Mouse (Mus musculus) hindbrain, embryonic 14.5 days (tissue): Measurements from ENCODE around the gene Galnt4. TPM values are rescaled to one million over a fixed set of nuclear protein-coding genes. Genes with fewer than 3 reads are reported as not detected.

Experiments
- ATAC-seq: fragments of 200-750 bp; cut with Nextera tagmentation; 2 replicates; pipeline ENCODE4 v1.8.0; 2017; ENCODE audit warnings: moderate number of reproducible peaks, mild to moderate bottlenecking, moderate TSS enrichment, moderate library complexity; ENCODE audit not compliant: low FRiP score
- DNase-seq: peaks from one replicate; pipeline ENCODE4 v3.0.0-alpha.2; 2015; ENCODE audit warnings: low spot score
- H3K27ac ChIP-seq: fragments of 300-500 bp; sonication (generic); 2 replicates; pipeline ENCODE4 v1.5.1; 2014; ENCODE audit warnings: mild to moderate bottlenecking, moderate library complexity
- H3K27me3 ChIP-seq: fragments of 300-500 bp; sonication (generic); 2 replicates; pipeline ENCODE4 v1.6.1; 2014; ENCODE audit warnings: mild to moderate bottlenecking, low read length, mixed read lengths; ENCODE audit not compliant: control insufficient read depth, insufficient read depth
- H3K36me3 ChIP-seq: fragments of 300-500 bp; sonication (generic); replicated peaks from 2 replicates; pipeline ENCODE4 v1.6.1; 2014; ENCODE audit not compliant: control insufficient read depth, insufficient read depth
- H3K4me1 ChIP-seq: fragments of 300-500 bp; sonication (generic); replicated peaks from 2 replicates; pipeline ENCODE4 v1.6.1; 2014; ENCODE audit warnings: antibody characterized with exemption, low read length, mixed read lengths; ENCODE audit not compliant: control insufficient read depth, insufficient read depth
- H3K4me2 ChIP-seq: fragments of 300-500 bp; sonication (generic); replicated peaks from 2 replicates; pipeline ENCODE4 v1.6.1; 2014; ENCODE audit warnings: mild to moderate bottlenecking, moderate library complexity
- H3K4me3 ChIP-seq: fragments of 300-500 bp; sonication (generic); replicated peaks from 2 replicates; pipeline ENCODE4 v1.5.1; 2014; ENCODE audit warnings: mild to moderate bottlenecking, low read length
- H3K9ac ChIP-seq: fragments of 300-500 bp; sonication (generic); 2 replicates; pipeline ENCODE4 v1.6.1; 2014
- H3K9me3 ChIP-seq: fragments of 300-500 bp; sonication (generic); 2 replicates; pipeline ENCODE4 v1.6.1; 2016; ENCODE audit warnings: low read length; ENCODE audit not compliant: control insufficient read depth
- WGBS: fragments of 180-500 bp; shearing (Covaris S2); extraction: QIAGEN DNeasy Blood & Tissue Kit; methylation state at CpG from one replicate; pipeline ENCODE4 v1.1.7; 2014; 5-methylcytosine and 5-hydroxymethylcytosine counted together
- polyA plus RNA-seq: library from polyadenylated mRNA; unstranded; fragments of >200 nt; fragmentation: Nextera tagmentation; extraction: Ambion mirVana; gene quantifications from 2 replicates; pipeline ENCODE4 v1.2.1, GENCODE M21; 2014

Galnt4 gene
- polyA plus RNA-seq, result 4.5 and 4.7 TPM in 2 replicates

DNA sequence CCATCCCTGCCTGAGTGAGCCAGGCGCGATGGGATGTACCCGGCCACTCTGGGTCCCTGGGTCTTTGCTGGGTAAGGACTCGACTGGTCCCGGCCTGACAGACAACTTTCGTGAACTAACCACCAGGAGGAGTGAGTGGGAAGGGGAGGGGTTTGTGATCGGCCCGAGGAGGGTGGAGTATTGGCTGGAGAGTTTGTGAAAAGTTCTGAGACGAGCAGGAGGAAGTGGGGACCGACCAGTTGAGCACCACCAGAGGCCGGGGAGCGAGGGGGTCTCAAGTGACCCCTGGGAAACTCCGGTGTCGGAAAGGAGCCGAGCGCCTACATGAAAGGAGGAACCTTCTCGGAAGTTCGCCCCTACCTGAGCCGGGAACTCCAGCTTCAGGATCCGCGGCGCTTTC, at the start of gene Galnt4:
TSS of gene Galnt4 (plus strand) at position 196 of the 400 bp plus-strand sequence.
- Histone ChIP-seq H3K9ac (peak within 1 kb of the TSS; percentile 96), H3K4me1 (peaks cover 17% of the 10 kb centered on the region), H3K27me3 (no peaks in the 10 kb centered on the region), H3K4me3 (peak within 1 kb of the TSS; percentile 98), H3K27ac (peak within 1 kb of the TSS; percentile 93), H3K9me3 (no peaks in the 10 kb centered on the region), H3K4me2 (peak within 1 kb of the TSS; percentile 91), H3K36me3 (peaks cover 19% of the 10 kb centered on the region)
- ATAC-seq, result peak; percentile 71
- peak; percentile 67 for DNase-seq
- WGBS, result 0% methylated on average over 22 of the region's 22 CpGs

DNA sequence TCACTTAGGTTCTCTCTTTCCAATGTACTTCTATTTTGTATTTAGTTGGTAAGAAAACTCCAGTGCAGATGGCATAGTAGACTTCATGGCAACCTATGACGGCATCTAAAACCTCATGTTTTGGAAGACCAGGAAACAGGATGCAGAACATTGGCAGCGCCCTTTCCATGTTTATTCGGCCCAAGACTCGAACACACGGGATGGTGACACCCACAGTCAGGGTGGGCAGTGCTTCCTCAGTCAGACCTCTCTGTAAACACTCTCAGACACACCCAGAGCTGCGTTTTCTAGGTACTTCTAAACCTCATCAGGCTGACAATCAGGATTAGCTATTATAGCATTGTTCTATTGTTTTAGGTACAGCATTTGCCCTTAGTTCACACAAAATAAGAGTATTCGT, 47.4 kb upstream of the Galnt4 start:
- Histone ChIP-seq H3K36me3 (no peaks in the 10 kb centered on the region), H3K4me3 (no peak overlapping the region), H3K27me3 (no peaks in the 10 kb centered on the region), H3K4me1 (no peaks in the 10 kb centered on the region), H3K4me2 (no peak overlapping the region), H3K27ac (no peak overlapping the region), H3K9ac (no peak overlapping the region), H3K9me3 (no peaks in the 10 kb centered on the region)
- ATAC-seq (no peak), DNase-seq (no peak)
- 89% methylated on average over 7 of the region's 7 CpGs for WGBS

DNA sequence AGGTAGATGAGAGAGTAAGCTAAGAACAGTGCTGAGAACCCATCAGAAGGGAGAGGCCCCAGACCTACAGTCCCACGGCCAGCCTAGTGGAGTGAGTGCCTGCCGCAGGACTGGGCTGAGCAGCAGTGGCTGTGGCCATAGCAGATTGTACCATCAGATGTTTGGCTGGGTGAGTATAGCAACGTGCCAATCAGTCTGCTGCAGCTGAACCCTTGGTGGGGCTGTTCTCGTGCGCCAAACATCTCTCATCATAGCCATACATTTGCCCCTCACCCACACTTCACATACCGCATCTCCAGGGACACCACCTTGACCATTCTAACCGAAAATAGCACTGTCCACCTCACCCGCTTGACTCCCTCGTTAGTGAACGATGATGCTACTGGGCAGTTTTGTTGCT, 46.5 kb upstream of the Galnt4 start:
- ATAC-seq (no peak), DNase-seq (no peak)
- Histone ChIP-seq H3K4me1 (no peaks in the 10 kb centered on the region), H3K9me3 (no peaks in the 10 kb centered on the region), H3K9ac (no peak overlapping the region), H3K4me3 (no peak overlapping the region), H3K4me2 (no peak overlapping the region), H3K27me3 (no peaks in the 10 kb centered on the region), H3K36me3 (no peaks in the 10 kb centered on the region), H3K27ac (no peak overlapping the region)
- WGBS, result 92% methylated on average over 10 of the region's 10 CpGs

DNA sequence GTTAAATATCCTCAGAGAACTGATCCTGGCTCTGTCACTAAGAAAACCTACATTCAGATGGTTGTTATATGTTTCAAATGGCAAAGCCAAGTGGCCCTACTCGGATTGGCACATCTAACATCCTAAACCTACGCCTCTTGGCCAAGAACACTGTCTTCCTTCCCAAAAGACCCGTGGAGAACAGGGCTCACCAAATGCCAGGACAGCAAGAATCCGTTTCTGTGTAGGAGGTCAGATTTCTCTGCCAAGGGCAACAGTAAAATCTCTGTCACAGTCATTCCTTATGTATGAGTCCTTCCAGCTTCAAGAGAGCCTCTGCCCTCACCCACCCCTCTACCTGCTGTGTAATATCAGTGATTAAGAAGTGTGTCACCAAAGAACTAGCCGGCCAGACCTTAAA, 45.4 kb upstream of the Galnt4 start:
- H3K4me3 ChIP-seq, result no peak overlapping the region
- H3K4me2 ChIP-seq, result no peak overlapping the region
- no peak for ATAC-seq
- no peaks in the 10 kb centered on the region for H3K9me3 ChIP-seq
- no peaks in the 10 kb centered on the region for H3K27me3 ChIP-seq
- no peak overlapping the region for H3K9ac ChIP-seq
- H3K27ac ChIP-seq, result no peak overlapping the region
- H3K36me3 ChIP-seq, result no peaks in the 10 kb centered on the region
- 84% methylated on average over 5 of the region's 5 CpGs for WGBS
- H3K4me1 ChIP-seq, result no peaks in the 10 kb centered on the region
- DNase-seq, result no peak

DNA sequence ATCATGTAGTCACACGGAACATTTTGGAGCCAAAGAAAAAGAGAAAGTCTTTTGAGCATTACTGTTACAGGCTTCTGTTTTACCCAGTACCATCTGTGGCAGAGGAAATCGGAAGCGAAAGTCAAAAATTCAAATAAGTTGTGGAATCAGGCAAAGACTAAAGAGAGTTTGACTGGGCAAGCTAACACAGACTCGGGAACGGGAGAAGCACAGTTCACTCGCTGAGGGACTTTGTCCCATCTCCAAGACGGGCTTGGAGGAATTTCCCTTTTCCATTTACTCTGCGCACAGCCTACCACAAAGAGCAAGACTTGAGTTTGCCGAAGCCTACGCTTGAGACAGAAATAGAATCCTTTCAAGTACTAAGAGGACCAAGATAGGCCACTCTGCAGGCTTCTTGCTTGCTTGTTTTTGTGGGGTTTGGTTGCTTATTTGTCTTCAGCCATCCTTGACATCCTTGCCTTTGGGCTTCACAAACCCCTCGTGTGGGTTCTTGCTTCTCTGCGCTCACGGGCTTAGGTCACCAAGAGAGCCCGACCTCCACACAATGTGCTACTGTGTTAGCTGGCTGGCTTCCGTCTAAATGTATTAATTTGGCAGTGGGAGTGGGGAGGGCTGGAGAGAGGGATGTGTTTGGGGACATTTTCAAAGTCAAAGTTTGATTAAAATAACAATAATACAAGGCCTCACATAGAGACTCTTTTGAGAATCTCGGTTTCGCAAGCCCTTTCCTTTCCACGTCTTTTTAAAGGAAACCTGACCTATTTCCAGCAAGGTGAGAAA, 31.7 kb upstream of the Galnt4 start:
- no peak overlapping the region for H3K4me3 ChIP-seq
- no peaks in the 10 kb centered on the region for H3K27me3 ChIP-seq
- H3K36me3 ChIP-seq, result no peaks in the 10 kb centered on the region
- H3K9ac ChIP-seq, result no peak overlapping the region
- H3K4me1 ChIP-seq, result no peaks in the 10 kb centered on the region
- no peak overlapping the region for H3K27ac ChIP-seq
- no peak for DNase-seq
- no peak overlapping the region for H3K4me2 ChIP-seq
- WGBS, result 75% methylated on average over 18 of the region's 18 CpGs
- no peak for ATAC-seq
- H3K9me3 ChIP-seq, result no peaks in the 10 kb centered on the region

DNA sequence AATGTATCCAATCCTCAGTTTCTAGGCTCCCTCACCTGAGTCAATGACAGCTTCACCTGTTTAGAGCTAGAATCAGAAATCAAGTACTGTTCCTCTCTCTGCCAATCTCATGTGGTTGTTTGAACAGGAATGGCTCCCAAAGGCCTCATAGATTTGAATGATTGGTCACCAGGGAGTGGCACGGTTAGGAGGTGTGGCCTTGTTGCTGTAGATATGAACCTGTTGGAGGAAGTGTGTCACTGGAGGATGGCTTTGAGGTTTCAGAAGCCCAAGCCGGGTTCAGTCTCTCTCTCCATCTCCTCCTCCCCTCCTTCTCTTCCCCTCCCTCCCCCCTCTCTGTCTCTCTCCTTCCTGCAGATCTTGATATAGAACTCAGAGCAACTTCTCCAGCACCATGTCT, 29.3 kb upstream of the Galnt4 start:
- Histone ChIP-seq H3K36me3 (no peaks in the 10 kb centered on the region), H3K27ac (no peak overlapping the region), H3K4me3 (no peak overlapping the region), H3K9me3 (no peaks in the 10 kb centered on the region), H3K27me3 (no peaks in the 10 kb centered on the region), H3K4me2 (no peak overlapping the region), H3K9ac (no peak overlapping the region), H3K4me1 (no peaks in the 10 kb centered on the region)
- WGBS, result 98% methylated on average over 2 of the region's 2 CpGs
- DNase-seq (no peak), ATAC-seq (no peak)

DNA sequence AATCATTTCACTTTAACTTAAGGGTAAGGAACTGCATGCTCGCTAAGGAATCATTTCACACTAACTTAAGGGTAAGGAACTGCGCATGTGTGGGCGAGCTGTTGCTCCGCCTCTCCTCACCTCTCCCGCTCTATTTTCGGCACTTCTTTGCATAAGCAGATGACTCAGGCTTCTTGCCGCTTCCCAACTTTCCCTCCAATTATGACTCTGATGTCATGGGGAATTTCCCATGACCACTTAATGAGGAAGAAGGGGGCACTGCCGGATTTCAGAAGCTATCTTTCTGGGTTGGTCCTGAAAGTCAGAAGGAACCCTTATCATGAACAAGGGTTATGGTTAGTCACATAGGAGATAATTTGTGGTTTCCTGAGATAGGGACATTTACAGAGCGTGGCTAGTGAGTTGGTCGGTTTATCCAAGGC, 26.4 kb upstream of the Galnt4 start:
- WGBS, result 87% methylated on average over 10 of the region's 10 CpGs
- H3K4me1 ChIP-seq, result no peaks in the 10 kb centered on the region
- no peak overlapping the region for H3K9ac ChIP-seq
- DNase-seq, result no peak
- H3K27me3 ChIP-seq, result no peaks in the 10 kb centered on the region
- H3K4me3 ChIP-seq, result no peak overlapping the region
- no peak overlapping the region for H3K27ac ChIP-seq
- no peak for ATAC-seq
- no peak overlapping the region for H3K4me2 ChIP-seq
- no peaks in the 10 kb centered on the region for H3K36me3 ChIP-seq
- H3K9me3 ChIP-seq, result no peaks in the 10 kb centered on the region

DNA sequence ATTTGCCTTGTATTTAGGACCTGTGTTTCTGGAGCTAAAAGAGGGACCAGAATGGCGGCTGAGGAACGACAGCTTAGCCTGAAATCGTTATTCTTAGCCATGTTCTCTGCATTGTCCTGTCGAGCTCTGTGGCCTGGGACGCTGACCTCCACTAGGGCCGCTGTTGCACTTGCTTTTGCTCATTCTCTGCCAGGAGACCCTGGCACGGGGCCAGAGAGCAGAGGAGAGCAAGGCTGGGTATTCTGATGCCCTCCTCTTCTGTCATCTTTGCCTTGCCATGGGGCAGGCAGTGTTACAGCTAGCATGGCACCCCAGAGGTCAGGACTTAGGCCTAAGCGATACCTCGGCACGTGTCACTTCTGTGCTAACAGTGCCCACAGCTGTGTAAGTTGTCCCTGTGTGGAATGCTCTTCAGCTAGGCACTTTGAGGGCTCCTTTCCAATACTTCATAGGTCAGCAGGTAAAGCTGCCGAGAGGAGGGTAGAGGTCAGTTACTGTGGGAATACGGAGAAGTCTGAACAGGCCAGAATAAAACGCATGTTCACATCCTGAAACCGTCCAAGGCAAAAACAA, 24.4 kb upstream of the Galnt4 start:
- no peaks in the 10 kb centered on the region for H3K27me3 ChIP-seq
- no peak overlapping the region for H3K9ac ChIP-seq
- whole genome bisulfite sequencing, result 84% methylated on average over 14 of the region's 14 CpGs
- no peak overlapping the region for H3K4me3 ChIP-seq
- H3K36me3 ChIP-seq, result no peaks in the 10 kb centered on the region
- no peak overlapping the region for H3K27ac ChIP-seq
- no peaks in the 10 kb centered on the region for H3K9me3 ChIP-seq
- no peaks in the 10 kb centered on the region for H3K4me1 ChIP-seq
- no peak overlapping the region for H3K4me2 ChIP-seq
- DNase-seq, result no peak
- ATAC-seq, result no peak

DNA sequence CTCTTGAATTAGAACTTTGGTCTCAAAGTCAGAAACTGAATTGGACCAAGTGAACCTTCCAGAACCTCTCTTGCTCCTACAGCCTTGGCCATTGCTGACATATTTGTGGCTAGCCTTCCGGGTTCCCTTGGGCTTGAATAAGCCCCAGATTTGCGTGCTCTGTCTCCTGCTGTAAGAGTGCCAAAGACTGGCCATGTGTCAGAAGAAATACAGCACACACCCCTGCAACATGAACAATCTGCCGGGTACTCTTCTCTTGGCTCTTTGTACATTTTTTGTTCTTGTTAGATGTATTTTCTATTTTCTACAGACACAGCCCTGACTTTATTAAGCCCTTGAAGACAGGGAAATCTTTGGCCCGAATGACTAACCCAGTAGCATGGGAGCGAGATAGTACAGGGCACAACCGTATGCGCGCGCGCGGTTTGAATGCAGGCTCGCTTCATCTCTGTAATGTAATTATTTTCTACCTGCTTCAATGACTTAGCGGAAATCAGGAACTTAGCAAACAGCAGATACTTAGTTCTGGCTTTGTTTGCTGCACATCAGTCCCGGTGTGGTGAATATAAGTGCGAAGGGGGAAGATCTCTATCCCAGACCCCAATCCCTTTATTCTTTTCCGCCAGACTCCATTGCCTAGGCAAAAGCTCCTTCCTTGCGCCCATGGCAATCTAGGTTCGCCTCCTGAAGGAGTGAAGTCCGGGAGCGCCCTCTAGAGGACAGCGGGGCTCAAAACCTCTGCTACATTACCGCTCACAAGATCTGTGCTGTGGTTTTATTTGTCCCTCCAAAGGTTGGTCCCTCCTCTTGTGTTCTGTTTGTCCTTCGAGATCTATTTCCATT, 23.3 kb upstream of the Galnt4 start:
- H3K4me2 ChIP-seq, result peak overlapping the region; percentile 22

More for the DNA sequence above, 23.3 kb upstream of the Galnt4 start:
- WGBS, result 48% methylated on average over 23 of the region's 23 CpGs
- Histone ChIP-seq H3K36me3 (no peaks in the 10 kb centered on the region), H3K4me1 (no peaks in the 10 kb centered on the region), H3K9ac (no peak overlapping the region), H3K27ac (no peak overlapping the region), H3K9me3 (no peaks in the 10 kb centered on the region), H3K27me3 (no peaks in the 10 kb centered on the region), H3K4me3 (no peak overlapping the region)
- ATAC-seq (peak; percentile 84), DNase-seq (peak; percentile 95)
